Mouse (Mus musculus) lung, embryonic 16.5 days (tissue): ENCODE measurements around the gene Mss51. TPM values are rescaled to one million over a fixed set of nuclear protein-coding genes. Genes with fewer than 3 reads are reported as not detected.

Experiments used
- polyA plus RNA-seq: library from polyadenylated mRNA; unstranded; fragments of >200 nt; fragmentation: Nextera tagmentation; extraction: Ambion mirVana; gene quantifications from 2 replicates; pipeline ENCODE4 v1.2.1, GENCODE M21; 2015

Mss51 gene
- polyA plus RNA-seq, 1 experiment from 2014 or later = 0.45 TPM

Other genes starting within 250 kb of the Mss51 start
- gene Kcnk16, start 227.7 kb downstream of the Mss51 start, polyA plus RNA-seq = 0.72 and 0.77 TPM in 2 replicates
- 18.0 and 22.8 TPM in 2 replicates for gene Nudt13, start 202.2 kb downstream of the Mss51 start, polyA plus RNA-seq
- gene Ecd, start 148.8 kb downstream of the Mss51 start, polyA plus RNA-seq = 46.8 and 47.9 TPM in 2 replicates
- 32.4 and 34.0 TPM in 2 replicates for gene Fam149b, start 148.7 kb downstream of the Mss51 start, polyA plus RNA-seq
- gene Dnajc9, start 108.0 kb downstream of the Mss51 start, polyA plus RNA-seq = 161 and 164 TPM in 2 replicates
- 88.8 and 89.0 TPM in 2 replicates for gene Mrps16, start 103.3 kb downstream of the Mss51 start, polyA plus RNA-seq
- 2.2 and 5.6 TPM in 2 replicates for gene Cfap70, start 44.7 kb downstream of the Mss51 start, polyA plus RNA-seq
- 45.4 TPM in 2 replicates for gene Anxa7, start 16.8 kb downstream of the Mss51 start, polyA plus RNA-seq
- 34.2 and 39.0 TPM in 2 replicates for gene Ppp3cb, start 49.7 kb upstream of the Mss51 start, polyA plus RNA-seq
- 6.2 and 8.1 TPM in 2 replicates for gene Usp54, start 144.2 kb upstream of the Mss51 start, polyA plus RNA-seq
- gene Myoz1, start 159.6 kb upstream of the Mss51 start, polyA plus RNA-seq = 1.8 and 7.9 TPM in 2 replicates
- gene Synpo2l, start 171.5 kb upstream of the Mss51 start, polyA plus RNA-seq = 4.2 and 6.2 TPM in 2 replicates
- gene Sec24c, start 177.4 kb upstream of the Mss51 start, polyA plus RNA-seq = 93.3 and 95.6 TPM in 2 replicates
- gene Fut11, start 198.1 kb upstream of the Mss51 start, polyA plus RNA-seq = 29.4 and 30.7 TPM in 2 replicates
- gene Chchd1, start 206.1 kb upstream of the Mss51 start, polyA plus RNA-seq = 191 and 192 TPM in 2 replicates
- 29.3 and 30.4 TPM in 2 replicates for gene Zswim8, start 210.7 kb upstream of the Mss51 start, polyA plus RNA-seq
- gene Ndst2, start 237.7 kb upstream of the Mss51 start, polyA plus RNA-seq = 26.6 and 29.9 TPM in 2 replicates